Mouse (Mus musculus): ENCODE measurements around the gene Clgn.

- TF ChIP-seq CTCF (IDR thresholded peaks at IDR 0.05; ENCODE audit: borderline replicate concordance, control insufficient read depth, extremely low read depth, insufficient read depth, low read length, poor library complexity) (no peak), POLR2A (IDR thresholded peaks at IDR 0.05; ENCODE audit: control insufficient read depth, extremely low read depth, insufficient read depth, low read length, poor library complexity) (no peak)
Measured at GRCm38 (mm10) chr8:83351315-83351714, 38.4 kb upstream of the Clgn start.

Data from thymus, adult 2 months (tissue).